Mouse (Mus musculus): ENCODE measurements around the gene Fam172a. TPM values are rescaled to one million over a fixed set of nuclear protein-coding genes. Genes with fewer than 3 reads are reported as not detected.

Fam172a gene
- polyA plus RNA-seq, 1 experiment from 2014 or later, result 9.9 TPM

- Histone ChIP-seq H3K27ac (ENCODE audit: low read depth) (no peak overlapping the region), H3K9me3 (ENCODE audit: low read length) (no peaks in the 10 kb centered on the region), H3K36me3 (replicated peaks; ENCODE audit: insufficient read depth, low read length) (no peaks in the 10 kb centered on the region), H3K9ac (replicated peaks) (no peak overlapping the region), H3K4me2 (ENCODE audit: low read depth, low read length) (peak overlapping the region; percentile 55; the same call in 1 of the 2 replicates), H3K4me1 (ENCODE audit: insufficient read depth) (no peaks in the 10 kb centered on the region), H3K4me3 (ENCODE audit: low read depth, low read length) (no peak overlapping the region), H3K27me3 (ENCODE audit: insufficient read depth, low read length) (peaks cover 59% of the 10 kb centered on the region)
- TF ChIP-seq EP300 (IDR thresholded peaks at IDR 0.05; ENCODE audit: low read depth) (no peak), CTCF (IDR thresholded peaks at IDR 0.05; ENCODE audit: low read depth) (no peak)
- ATAC-seq (no peak), DNase-seq (no peak)
- 6% methylated on average over 13 of the region's 13 CpGs for WGBS (ENCODE audit: insufficient replicate concordance)
Measured at GRCm38 (mm10) chr13:78210748-78211089, 508.9 kb downstream of the Fam172a start.

GRCm38 (mm10) chr13:78211231-78212010, 509.6 kb downstream of the Fam172a start:
- DNase-seq (no peak), ATAC-seq (no peak)
- Histone ChIP-seq H3K4me1 (ENCODE audit: insufficient read depth) (no peaks in the 10 kb centered on the region), H3K9ac (replicated peaks) (no peak overlapping the region), H3K9me3 (ENCODE audit: low read length) (no peaks in the 10 kb centered on the region), H3K4me3 (ENCODE audit: low read depth, low read length) (no peak overlapping the region), H3K4me2 (ENCODE audit: low read depth, low read length) (no peak overlapping the region), H3K36me3 (replicated peaks; ENCODE audit: insufficient read depth, low read length) (no peaks in the 10 kb centered on the region), H3K27me3 (ENCODE audit: insufficient read depth, low read length) (peaks cover 59% of the 10 kb centered on the region), H3K27ac (ENCODE audit: low read depth) (no peak overlapping the region)
- no peak for TF ChIP-seq EP300 (IDR thresholded peaks at IDR 0.05; ENCODE audit: low read depth)
- TF ChIP-seq CTCF (IDR thresholded peaks at IDR 0.05; ENCODE audit: low read depth), result no peak
- 14% methylated on average over 14 of the region's 14 CpGs for WGBS (ENCODE audit: insufficient replicate concordance)

- Histone ChIP-seq H3K36me3 (replicated peaks; ENCODE audit: insufficient read depth, low read length) (no peaks in the 10 kb centered on the region), H3K27ac (ENCODE audit: low read depth) (no peak overlapping the region), H3K27me3 (ENCODE audit: insufficient read depth, low read length) (peaks cover 56% of the 10 kb centered on the region), H3K9ac (replicated peaks) (no peak overlapping the region), H3K4me3 (ENCODE audit: low read depth, low read length) (no peak overlapping the region), H3K9me3 (ENCODE audit: low read length) (no peaks in the 10 kb centered on the region), H3K4me2 (ENCODE audit: low read depth, low read length) (no peak overlapping the region), H3K4me1 (ENCODE audit: insufficient read depth) (no peaks in the 10 kb centered on the region)
- ATAC-seq (no peak), DNase-seq (no peak)
- 23% methylated on average over 13 of the region's 15 CpGs for WGBS (ENCODE audit: insufficient replicate concordance)
- no peak for TF ChIP-seq EP300 (IDR thresholded peaks at IDR 0.05; ENCODE audit: low read depth)
- no peak for TF ChIP-seq CTCF (IDR thresholded peaks at IDR 0.05; ENCODE audit: low read depth)
Measured at GRCm38 (mm10) chr13:78212111-78212510, 510.3 kb downstream of the Fam172a start.

DNA sequence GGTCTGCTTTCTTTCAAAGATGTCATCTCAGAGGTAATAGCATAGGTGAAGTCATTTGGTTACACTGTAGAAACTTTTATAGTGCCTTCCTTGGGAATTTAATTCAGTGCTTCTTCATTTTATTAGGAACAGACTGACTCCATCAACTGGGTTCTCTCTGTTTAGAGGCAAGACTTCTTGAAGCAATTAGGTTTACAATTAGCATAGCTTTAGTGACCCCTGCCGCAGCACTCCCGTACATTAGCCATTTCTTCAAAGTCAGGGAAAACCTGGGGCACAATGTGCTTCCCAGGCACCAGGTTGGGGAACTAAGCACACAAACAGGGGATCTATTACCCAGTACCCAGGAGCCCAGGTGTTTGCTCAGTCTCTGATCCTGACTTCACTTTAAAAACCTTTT, 511.3 kb downstream of the Fam172a start:
- peaks cover 47% of the 10 kb centered on the region for H3K27me3 ChIP-seq (ENCODE audit: insufficient read depth, low read length)
- H3K4me1 ChIP-seq (ENCODE audit: insufficient read depth), result no peaks in the 10 kb centered on the region
- TF ChIP-seq CTCF (IDR thresholded peaks at IDR 0.05; ENCODE audit: low read depth) (no peak), EP300 (IDR thresholded peaks at IDR 0.05; ENCODE audit: low read depth) (no peak)
- H3K4me3 ChIP-seq (ENCODE audit: low read depth, low read length), result no peak overlapping the region
- H3K9ac ChIP-seq (replicated peaks), result no peak overlapping the region
- no peak overlapping the region for H3K4me2 ChIP-seq (ENCODE audit: low read depth, low read length)
- no peaks in the 10 kb centered on the region for H3K9me3 ChIP-seq (ENCODE audit: low read length)
- 33% methylated on average over 2 of the region's 2 CpGs for WGBS (ENCODE audit: insufficient replicate concordance)
- DNase-seq (no peak), ATAC-seq (no peak)
- no peaks in the 10 kb centered on the region for H3K36me3 ChIP-seq (replicated peaks; ENCODE audit: insufficient read depth, low read length)
- H3K27ac ChIP-seq (ENCODE audit: low read depth), result no peak overlapping the region

DNA sequence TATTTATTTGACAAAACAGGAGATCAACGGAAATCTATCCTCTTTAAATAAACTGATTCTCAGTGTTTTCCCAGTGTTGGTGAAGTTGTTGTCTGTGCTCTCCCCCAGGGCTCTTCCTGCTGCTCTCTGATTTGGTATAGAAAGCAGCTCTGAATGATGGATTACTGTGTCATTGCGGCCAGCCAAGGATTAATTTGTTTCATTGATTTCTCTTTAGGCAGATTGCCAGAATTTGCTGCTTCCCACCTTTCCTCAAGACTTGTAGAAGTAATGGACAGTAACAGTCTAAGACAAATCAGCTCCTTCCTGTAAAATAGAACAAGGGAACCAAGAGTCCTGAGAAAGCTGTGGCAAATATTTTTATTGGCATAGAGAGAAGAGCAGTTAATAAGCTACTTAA, 513.4 kb downstream of the Fam172a start:
- H3K36me3 ChIP-seq (replicated peaks; ENCODE audit: insufficient read depth, low read length), result no peaks in the 10 kb centered on the region
- no peak overlapping the region for H3K4me2 ChIP-seq (ENCODE audit: low read depth, low read length)
- H3K27me3 ChIP-seq (ENCODE audit: insufficient read depth, low read length), result peaks cover 27% of the 10 kb centered on the region
- H3K27ac ChIP-seq (ENCODE audit: low read depth), result no peak overlapping the region
- no peak for ATAC-seq
- no peak overlapping the region for H3K9ac ChIP-seq (replicated peaks)
- no peak for DNase-seq
- H3K4me1 ChIP-seq (ENCODE audit: insufficient read depth), result no peaks in the 10 kb centered on the region
- TF ChIP-seq EP300 (IDR thresholded peaks at IDR 0.05; ENCODE audit: low read depth) (no peak), CTCF (IDR thresholded peaks at IDR 0.05; ENCODE audit: low read depth) (no peak)
- H3K9me3 ChIP-seq (ENCODE audit: low read length), result no peaks in the 10 kb centered on the region
- no peak overlapping the region for H3K4me3 ChIP-seq (ENCODE audit: low read depth, low read length)
- 53% methylated on average over 2 of the region's 2 CpGs for WGBS (ENCODE audit: insufficient replicate concordance)

All from liver, postnatal 0 days (tissue).